Mouse (Mus musculus): ENCODE measurements at regions not wholly inside any gene's neighbourhood (a gene's known extent, or its start where the extent isn't known, plus 50 kb on each side); places are given as distances from the start of the nearest gene placed in this dataset.
A peak's percentile ranks its signal among the peaks of the same experiment; 100 is the strongest.

GRCm38 (mm10) chr5:75320536-75320935 is 168.4 kb downstream of the Pdgfra start:
- H3K9ac ChIP-seq (ENCODE audit: control insufficient read depth, low read depth, low read length, poor library complexity, severe bottlenecking) = no peak overlapping the region
- H3K9me3 ChIP-seq (replicated peaks; ENCODE audit: insufficient read depth, low read length) = no peaks in the 10 kb centered on the region
- no peak for DNase-seq (ENCODE audit: low read depth, low spot score)
- 0 out of 4 replicates have a peak, but pooled peaks cover 0 to 1% of the 10 kb centered on the region in 2 experiments for H3K27me3 ChIP-seq (ENCODE audit: control insufficient read depth in 1 of 2, insufficient read depth in 2 of 2, low read length in 2 of 2)
- TF ChIP-seq ZNF384 (IDR thresholded peaks at IDR 0.05; ENCODE audit: low read depth, low read length) (no peak), TBP (IDR thresholded peaks at IDR 0.05; ENCODE audit: low read depth, low read length) (no peak), CHD1 (IDR thresholded peaks at IDR 0.05; ENCODE audit: low read depth, low read length) (no peak)
- no peak overlapping the region for H3K27ac ChIP-seq (ENCODE audit: control insufficient read depth, low read depth, low read length)
- H3K4me3 ChIP-seq (ENCODE audit: control insufficient read depth in 1 of 2, insufficient read depth in 1 of 2, low read depth in 2 of 2, low read length in 2 of 2) = no peak overlapping the region
- H3K4me1 ChIP-seq (ENCODE audit: control insufficient read depth in 1 of 2, insufficient read depth in 2 of 2, low read length in 2 of 2) = no peaks in the 10 kb centered on the region
- no peaks in the 10 kb centered on the region for H3K36me3 ChIP-seq (ENCODE audit: control insufficient read depth in 1 of 2, insufficient read depth in 2 of 2, low read length in 2 of 2)
- no peaks in the 10 kb centered on the region for H3K79me2 ChIP-seq (ENCODE audit: control insufficient read depth, insufficient read depth, low read length, poor library complexity)

- no peak overlapping the region for H3K27ac ChIP-seq (ENCODE audit: control insufficient read depth, low read depth, low read length)
- TF ChIP-seq POLR2AphosphoS5 (IDR thresholded peaks at IDR 0.05; ENCODE audit: borderline replicate concordance, low read depth, low read length) (no peak), GATA1 (IDR thresholded peaks at IDR 0.05; ENCODE audit: low read depth, low read length) (peak; percentile 66), EP300 (IDR thresholded peaks at IDR 0.05; ENCODE audit: low read depth in 1 of 2, low read length in 2 of 2) (peak; percentile 53 to 73)
- no peaks in the 10 kb centered on the region for H3K27me3 ChIP-seq (ENCODE audit: control insufficient read depth in 1 of 2, insufficient read depth in 2 of 2, low read length in 2 of 2)
- DNase-seq (ENCODE audit: low read depth, low spot score) = peak; percentile 60
- H3K4me1 ChIP-seq (ENCODE audit: control insufficient read depth in 1 of 2, insufficient read depth in 2 of 2, low read length in 2 of 2) = peaks cover 1 to 2% of the 10 kb centered on the region in 2 experiments; a peak in 3 of 4 replicates
- H3K36me3 ChIP-seq (ENCODE audit: control insufficient read depth in 1 of 2, insufficient read depth in 2 of 2, low read length in 2 of 2) = peaks cover 0 to 3% of the 10 kb centered on the region in 2 experiments; a peak in 1 of 4 replicates
- H3K9ac ChIP-seq (ENCODE audit: control insufficient read depth, low read depth, low read length, poor library complexity, severe bottlenecking) = no peak overlapping the region
- H3K4me3 ChIP-seq (ENCODE audit: control insufficient read depth in 1 of 2, insufficient read depth in 1 of 2, low read depth in 2 of 2, low read length in 2 of 2) = no peak overlapping the region
- no peaks in the 10 kb centered on the region for H3K9me3 ChIP-seq (replicated peaks; ENCODE audit: insufficient read depth, low read length)
- H3K79me2 ChIP-seq (ENCODE audit: control insufficient read depth, insufficient read depth, low read length, poor library complexity) = no peaks in the 10 kb centered on the region
Observed at GRCm38 (mm10) chr5:75334050-75334449, 182.0 kb downstream of the Pdgfra start.

GRCm38 (mm10) chr5:75336454-75336853 is 184.4 kb downstream of the Pdgfra start:
- TF ChIP-seq ZNF384 (IDR thresholded peaks at IDR 0.05; ENCODE audit: low read depth, low read length) (no peak), MAFK (IDR thresholded peaks at IDR 0.05; ENCODE audit: borderline replicate concordance, low read depth, low read length) (no peak), POLR2A (IDR thresholded peaks at IDR 0.05; ENCODE audit: control insufficient read depth in 1 of 2, insufficient read depth in 1 of 2, low read depth in 1 of 2, low read length in 2 of 2, poor library complexity in 1 of 2) (no peak), NELFE (IDR thresholded peaks at IDR 0.05; ENCODE audit: low read depth, low read length) (no peak), ZKSCAN1 (IDR thresholded peaks at IDR 0.05; ENCODE audit: low read depth, low read length) (no peak), NRF1 (IDR thresholded peaks at IDR 0.05; ENCODE audit: insufficient read depth, low read depth, low read length, poor library complexity, severe bottlenecking) (no peak), MEF2A (IDR thresholded peaks at IDR 0.05; ENCODE audit: extremely low read depth, insufficient replicate concordance, low read depth, low read length, poor library complexity, severe bottlenecking) (no peak), TCF12 (IDR thresholded peaks at IDR 0.05; ENCODE audit: low read depth, low read length) (no peak), GABPA (IDR thresholded peaks at IDR 0.05; ENCODE audit: low read depth, low read length) (no peak), MYC (IDR thresholded peaks at IDR 0.05; ENCODE audit: low read depth, low read length) (no peak), EP300 (IDR thresholded peaks at IDR 0.05; ENCODE audit: low read depth in 1 of 2, low read length in 2 of 2) (no peak), TBP (IDR thresholded peaks at IDR 0.05; ENCODE audit: low read depth, low read length) (no peak)
- no peak for DNase-seq (ENCODE audit: low read depth, low spot score)
- Histone ChIP-seq H3K4me1 (ENCODE audit: control insufficient read depth in 1 of 2, insufficient read depth in 2 of 2, low read length in 2 of 2) (peaks cover 0 to 2% of the 10 kb centered on the region in 2 experiments; a peak in 1 of 4 replicates), H3K9ac (ENCODE audit: control insufficient read depth, low read depth, low read length, poor library complexity, severe bottlenecking) (no peak overlapping the region), H3K9me3 (replicated peaks; ENCODE audit: insufficient read depth, low read length) (no peaks in the 10 kb centered on the region), H3K4me3 (ENCODE audit: control insufficient read depth in 1 of 2, insufficient read depth in 1 of 2, low read depth in 2 of 2, low read length in 2 of 2) (no peak overlapping the region), H3K27ac (ENCODE audit: control insufficient read depth, low read depth, low read length) (no peak overlapping the region), H3K79me2 (ENCODE audit: control insufficient read depth, insufficient read depth, low read length, poor library complexity) (no peaks in the 10 kb centered on the region), H3K36me3 (ENCODE audit: control insufficient read depth in 1 of 2, insufficient read depth in 2 of 2, low read length in 2 of 2) (peaks cover 0 to 3% of the 10 kb centered on the region in 2 experiments; a peak in 1 of 4 replicates), H3K27me3 (ENCODE audit: control insufficient read depth in 1 of 2, insufficient read depth in 2 of 2, low read length in 2 of 2) (no peaks in the 10 kb centered on the region)

Data from MEL (cell line).